Mouse (Mus musculus) heart, adult 2 months (tissue): ENCODE measurements at regions not wholly inside any gene's neighbourhood (a gene's known extent, or its start where the extent isn't known, plus 50 kb on each side); places are given as distances from the start of the nearest gene placed in this dataset.

Experiments used
- DNase-seq, 2 experiments: peaks; one replicate each; pipeline ENCODE4 v3.0.0; 2021
- H3K27ac ChIP-seq: fragments of 200-600 bp; 2 replicates; pipeline ENCODE4 v1.8.1; 2022
- H3K27me3 ChIP-seq: fragments of 200-500 bp; 2 replicates; pipeline ENCODE4 v1.6.1; 2012; ENCODE audit warnings: mild to moderate bottlenecking, low read length, inconsistent platforms, mixed read lengths; ENCODE audit not compliant: control insufficient read depth, insufficient read depth
- H3K36me3 ChIP-seq: fragments of 200-500 bp; 2 replicates; pipeline ENCODE4 v1.6.1; 2012; ENCODE audit warnings: low read length, inconsistent platforms; ENCODE audit not compliant: control insufficient read depth, insufficient read depth
- H3K4me1 ChIP-seq: fragments of 200-500 bp; 2 replicates; pipeline ENCODE4 v1.6.1; 2011; ENCODE audit warnings: low read length; ENCODE audit not compliant: control insufficient read depth, insufficient read depth
- H3K4me3 ChIP-seq: fragments of 200-600 bp; 2 replicates; pipeline ENCODE4 v1.8.1; 2022
- H3K79me2 ChIP-seq: fragments of 200-500 bp; replicated peaks from 2 replicates; pipeline ENCODE4 v1.6.1; 2012; ENCODE audit warnings: mild to moderate bottlenecking, inconsistent platforms, low read length, moderate library complexity, mixed read lengths; ENCODE audit not compliant: control insufficient read depth, insufficient read depth
- H3K9ac ChIP-seq: fragments of 200-500 bp; 2 replicates; pipeline ENCODE4 v1.6.1; 2012; ENCODE audit warnings: low read depth, mild to moderate bottlenecking, control low read depth, inconsistent platforms, low read length, mixed read lengths
- CTCF ChIP-seq: fragments of 200-600 bp; IDR thresholded peaks from 2 replicates; pipeline ENCODE4 v1.8.1; 2022; ENCODE audit warnings: antibody characterized with exemption, mild to moderate bottlenecking, moderate library complexity
- EP300 ChIP-seq: fragments of 200-500 bp; IDR thresholded peaks from 2 replicates; pipeline ENCODE4 v1.6.1; 2011; ENCODE audit warnings: low read depth, low read length, control low read depth; ENCODE audit not compliant: insufficient read depth
- POLR2A ChIP-seq: fragments of 200-500 bp; IDR thresholded peaks from 2 replicates; pipeline ENCODE4 v1.6.1; 2011; ENCODE audit warnings: mild to moderate bottlenecking, low read depth, low read length, control low read depth; ENCODE audit not compliant: insufficient read depth
- WGBS: fragments of 180-500 bp; shearing (Covaris S2); methylation state at CpG from one replicate; pipeline ENCODE4 v1.1.7; 2018; 5-methylcytosine and 5-hydroxymethylcytosine counted together
- intact Hi-C: fragments of 180-260 bp; cut with DNase I; formaldehyde crosslinking; loops from one replicate; pipeline ENCODE4 v1.15.1; 2025

DNA sequence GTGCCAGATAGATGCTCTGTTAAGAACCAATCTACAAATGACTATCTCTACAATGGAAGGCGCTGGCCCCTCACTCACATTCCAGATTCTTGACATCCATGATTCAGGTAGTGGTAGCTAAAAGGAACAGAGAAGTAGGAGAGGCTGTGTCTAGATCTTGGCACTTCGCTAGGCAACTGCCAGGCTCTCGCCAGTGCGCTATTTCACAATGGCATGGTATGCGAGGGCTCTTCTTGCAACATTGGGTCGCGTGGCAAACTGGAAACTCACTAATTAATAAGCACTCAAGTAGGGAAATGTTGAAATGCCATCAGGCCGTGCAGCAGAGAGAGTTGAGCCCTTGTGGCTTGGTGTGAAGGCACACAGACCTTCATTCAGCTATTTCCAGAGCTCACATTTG is 50.3 kb upstream of the Il12b start:
- intact Hi-C loops: no loop called here
- Histone ChIP-seq H3K27ac (no peak overlapping the region), H3K27me3 (no peaks in the 10 kb centered on the region), H3K79me2 (no peaks in the 10 kb centered on the region), H3K9ac (no peak overlapping the region), H3K36me3 (no peaks in the 10 kb centered on the region), H3K4me1 (no peaks in the 10 kb centered on the region), H3K4me3 (no peak overlapping the region)
- TF ChIP-seq POLR2A (no peak), CTCF (no peak), EP300 (no peak)
- no peak for DNase-seq
- WGBS: 84% methylated on average over 8 of the region's 8 CpGs
